Mouse (Mus musculus) cerebellum, adult 11-12 months (tissue): ENCODE results near the gene Cyp19a1.

Source experiments
- DNase-seq: peaks from one replicate; pipeline ENCODE4 v3.0.0; 2022

Gene Cyp19a1

DNA sequence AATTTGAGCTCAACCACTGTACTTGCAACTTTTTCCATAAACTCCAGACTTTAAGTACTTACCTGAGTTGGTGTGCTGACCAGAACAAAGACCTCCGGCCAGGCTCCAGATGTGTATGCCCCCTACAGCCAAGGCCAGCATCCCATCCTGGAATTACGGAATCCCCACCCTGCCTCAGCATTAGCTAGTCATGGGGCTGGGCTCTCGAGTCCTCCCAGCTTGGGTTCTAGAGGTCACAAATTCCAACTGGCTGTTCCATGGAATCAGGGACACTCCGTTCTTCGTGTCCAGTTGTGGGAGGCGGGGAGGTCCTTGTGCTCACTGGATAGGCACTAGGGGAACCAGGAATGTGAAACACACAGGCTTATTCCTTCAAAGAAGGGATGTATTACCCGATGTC lies at the start of gene Cyp19a1:
Gene Cyp19a1, minus strand, starts transcription at position 101 of the 400 bp plus-strand sequence.
- no peak for DNase-seq

GRCm38 (mm10) chr9:54316363-54316762 lies 48.5 kb upstream of the Cyp19a1 start:
- no peak for DNase-seq

DNA sequence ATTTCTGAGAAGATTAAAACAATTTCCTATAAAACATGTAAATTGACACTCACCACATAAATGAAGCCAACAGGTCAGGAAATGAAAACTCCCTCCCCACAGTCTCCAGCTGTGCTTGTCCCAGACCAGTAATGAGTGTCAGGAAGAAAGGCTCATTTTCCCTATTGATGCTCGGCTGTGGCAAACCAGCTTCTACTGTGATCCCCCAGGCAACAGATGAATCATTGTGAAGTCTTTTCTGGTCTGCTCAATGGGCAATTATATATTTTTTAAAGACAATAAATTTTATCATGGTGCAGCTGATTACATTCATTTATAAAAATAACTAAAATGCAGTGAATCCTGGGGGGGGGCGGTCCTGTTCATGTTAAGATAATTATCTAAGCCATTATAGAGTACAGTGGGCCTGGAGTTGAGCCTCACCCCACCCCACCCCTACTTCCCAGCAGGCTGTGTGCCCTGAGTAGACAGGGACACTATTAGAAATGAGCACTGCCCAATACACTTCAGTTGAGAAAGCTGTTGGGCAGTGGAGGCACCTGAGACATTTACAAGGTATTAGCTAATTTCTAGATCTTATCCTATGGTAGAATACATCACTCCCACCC lies 40.9 kb upstream of the Cyp19a1 start:
- DNase-seq = no peak

DNA sequence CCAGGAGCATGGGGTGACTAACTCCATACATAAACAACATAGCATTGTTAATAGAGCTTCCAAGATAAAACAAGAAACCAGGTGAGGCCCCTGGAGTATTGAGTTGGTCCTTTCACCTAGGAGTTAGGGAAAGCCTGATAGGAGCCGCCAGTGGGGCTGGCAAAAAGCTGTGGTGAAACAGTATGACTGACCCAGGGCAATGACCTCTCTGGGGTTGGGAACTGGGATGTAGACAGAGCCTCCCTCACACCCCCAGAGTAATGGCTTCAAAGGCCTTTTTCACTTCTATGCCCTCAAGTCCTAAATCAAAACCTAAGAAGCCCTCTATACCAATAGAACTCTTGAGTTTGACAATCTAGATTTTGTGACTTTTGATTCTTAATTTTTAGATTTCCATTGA lies 40.3 kb upstream of the Cyp19a1 start:
- DNase-seq = no peak

DNA sequence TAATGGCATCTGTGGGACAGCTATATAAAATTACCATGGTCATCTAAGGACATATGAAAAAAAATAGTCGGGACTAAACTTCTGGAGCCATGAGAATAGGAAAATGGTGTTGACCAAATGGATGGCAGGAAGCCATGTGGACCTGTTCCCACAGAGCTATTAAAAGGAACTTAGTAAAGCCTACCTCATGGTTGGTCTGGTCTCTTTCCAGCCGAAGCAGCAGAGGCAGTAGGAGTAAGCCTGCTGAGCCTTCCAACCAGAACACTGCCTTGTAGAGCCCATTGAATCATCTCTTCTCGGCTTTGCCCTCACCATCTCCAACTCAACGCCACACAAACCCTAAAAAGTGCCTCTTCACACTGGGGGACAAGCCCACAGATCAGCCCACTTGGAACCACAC lies 33.3 kb upstream of the Cyp19a1 start:
- DNase-seq = no peak

DNA sequence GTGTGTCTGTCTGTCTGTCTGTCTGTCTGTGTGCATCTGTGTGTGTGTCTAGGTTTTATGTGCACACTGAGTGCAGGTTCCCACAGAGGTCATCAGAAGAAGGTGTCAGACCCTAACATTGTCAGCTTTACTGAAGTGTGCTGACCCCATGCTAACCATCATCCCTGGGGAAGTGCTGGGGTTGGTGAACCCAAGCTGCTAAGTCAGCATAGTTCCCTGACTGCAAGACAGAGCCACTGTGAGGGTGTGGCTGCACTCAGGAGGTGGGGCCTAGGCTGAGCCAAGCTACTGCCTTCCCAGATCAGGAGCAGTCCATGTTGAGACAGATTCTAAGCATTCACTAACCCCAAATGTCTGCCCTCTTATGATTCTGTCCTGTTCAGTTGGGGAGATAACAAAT lies 31.9 kb upstream of the Cyp19a1 start:
- DNase-seq = no peak

DNA sequence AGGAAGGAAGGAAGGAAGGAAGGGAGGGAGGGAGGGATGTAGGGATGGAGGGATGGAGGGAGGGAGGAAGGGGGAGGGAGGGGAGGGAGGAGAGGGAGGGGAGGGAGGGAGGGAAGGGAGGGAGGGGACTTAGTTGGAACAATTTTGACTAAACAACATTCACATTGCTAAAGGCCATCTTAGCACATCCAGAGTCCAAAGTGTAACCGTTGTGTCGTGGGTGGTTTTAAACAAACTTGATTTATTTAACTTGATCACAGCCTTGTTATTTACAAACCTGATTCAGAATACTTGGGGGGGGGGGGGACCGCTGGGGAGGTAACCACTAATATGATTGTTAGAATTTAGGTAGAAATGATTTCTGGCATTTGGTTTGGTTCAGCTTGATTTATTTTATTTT lies 31.5 kb upstream of the Cyp19a1 start:
- no peak for DNase-seq

GRCm38 (mm10) chr9:54287804-54288203 lies 19.9 kb upstream of the Cyp19a1 start:
- DNase-seq = no peak

DNA sequence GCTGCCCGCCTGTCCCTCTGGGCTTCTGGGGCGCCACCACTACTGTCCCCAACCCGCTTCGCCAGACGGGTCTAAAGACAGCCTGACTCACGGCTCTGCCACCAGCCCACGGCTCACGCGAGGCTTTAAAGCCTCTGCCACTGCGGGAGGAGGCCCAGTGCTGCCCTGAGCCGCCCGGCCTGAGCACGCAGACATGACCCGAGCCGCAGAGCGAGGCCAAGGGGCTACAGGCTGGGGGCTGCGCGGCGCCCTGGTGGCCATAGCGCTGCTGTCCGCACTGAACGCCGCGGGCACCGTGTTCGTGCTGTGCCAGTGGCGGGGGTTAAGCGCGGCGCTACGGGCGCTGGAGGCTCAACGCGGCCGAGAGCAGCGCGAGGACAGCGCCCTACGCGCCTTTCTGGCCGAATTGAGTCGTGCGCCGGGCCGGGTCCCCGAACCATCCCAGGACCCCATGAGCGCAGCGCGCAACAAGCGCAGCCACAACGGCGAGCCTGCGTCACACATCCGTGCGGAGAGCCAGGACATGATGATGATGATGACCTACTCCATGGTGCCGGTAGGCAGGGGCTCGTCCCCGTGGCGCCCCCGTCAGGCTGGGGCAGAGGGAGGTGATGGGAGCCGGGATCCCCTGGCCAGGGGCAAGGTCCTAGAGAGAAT lies 18.5 kb upstream of the Cyp19a1 start, which contains the start of gene Gldn:
Gene Gldn, plus strand, starts transcription at position 156 of the 657 bp plus-strand sequence.
- no peak for DNase-seq

DNA sequence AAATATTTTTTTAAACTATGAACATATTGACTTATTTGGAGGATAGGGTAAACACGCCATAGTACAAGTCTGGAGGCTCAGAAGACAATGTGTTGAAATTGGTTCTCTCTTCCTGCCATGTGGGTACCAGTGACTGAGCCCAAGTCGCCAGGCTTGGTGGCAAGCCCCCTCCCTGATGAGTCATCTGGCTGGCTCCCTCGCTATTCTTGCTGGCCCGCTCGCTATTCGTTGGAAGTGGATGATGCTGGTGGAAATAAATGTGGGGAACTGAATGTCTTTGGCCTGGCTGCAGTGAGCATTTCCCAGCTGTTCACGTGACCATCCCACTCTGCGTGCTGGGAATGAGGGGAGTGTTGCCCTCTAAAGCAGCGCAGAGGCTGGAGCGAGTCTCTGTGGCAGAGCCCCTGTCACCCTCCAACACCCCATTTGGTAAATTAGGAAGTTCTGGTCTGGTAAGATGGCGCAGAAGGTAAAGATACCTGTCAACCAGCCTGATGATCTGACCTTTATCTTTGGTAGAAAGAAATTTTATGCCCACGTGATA lies 11.2 kb upstream of the Cyp19a1 start:
- no peak for DNase-seq

DNA sequence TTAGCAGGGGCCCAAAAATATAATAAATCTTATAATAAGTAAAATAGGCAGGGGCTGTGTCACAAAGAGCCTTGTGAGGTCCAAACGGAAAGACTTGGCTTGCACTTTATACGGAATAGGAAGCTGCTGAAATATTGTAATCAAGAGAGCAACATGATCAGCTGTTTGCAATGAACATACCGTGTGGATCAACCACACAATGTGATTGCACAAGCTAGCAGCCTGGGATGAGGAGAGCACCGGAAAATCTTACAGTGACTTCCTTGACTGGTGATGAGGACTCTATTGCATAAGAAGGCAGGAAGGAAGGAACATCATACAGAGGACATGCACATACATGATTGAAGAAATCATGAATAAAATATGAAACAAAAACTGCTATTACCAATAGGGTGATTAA lies 7.4 kb upstream of the Cyp19a1 start:
- DNase-seq = no peak

- DNase-seq = no peak
These were observed 3.0 kb upstream of the Cyp19a1 start for GRCm38 (mm10) chr9:54270889-54271288.

DNA sequence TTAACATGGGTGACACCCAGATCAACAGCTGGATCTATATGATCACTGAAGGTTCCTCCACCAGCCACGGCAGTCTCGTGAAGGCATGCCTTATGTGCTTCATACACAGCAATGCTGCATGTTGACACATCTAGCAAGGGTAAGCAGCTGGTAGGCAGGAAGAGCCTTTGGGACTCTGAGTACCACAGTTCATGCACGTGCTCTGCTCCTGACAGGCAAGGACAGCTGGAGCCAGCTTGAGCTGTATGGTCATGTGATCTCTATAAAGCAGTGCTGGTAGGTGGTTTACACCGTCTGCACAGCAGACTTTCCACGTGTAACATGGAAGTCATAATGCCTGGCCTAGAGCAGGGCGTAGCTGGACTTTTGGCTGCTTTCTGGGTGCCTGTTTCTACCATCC lies 2.1 kb upstream of the Cyp19a1 start:
- DNase-seq = no peak

DNA sequence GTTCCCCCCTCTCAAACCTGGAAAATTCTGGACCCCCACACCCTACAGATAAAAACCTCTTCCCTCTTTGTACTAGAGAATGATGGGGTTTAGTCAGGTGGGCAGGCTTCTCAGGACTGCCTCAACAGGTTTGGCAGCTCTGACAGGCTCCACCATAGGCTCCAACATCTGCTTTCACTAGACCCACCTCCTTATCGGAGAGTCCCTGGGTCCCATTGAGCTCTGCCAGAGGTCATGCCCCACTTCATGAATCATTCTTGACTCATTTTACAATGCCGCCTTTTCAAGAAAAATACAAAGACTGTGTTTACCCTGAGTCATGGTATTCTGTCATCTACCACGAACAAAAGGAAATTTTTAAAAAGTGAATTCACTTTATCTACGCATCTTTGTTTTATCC lies 3.2 kb downstream of the Cyp19a1 start:
- no peak for DNase-seq

- no peak for DNase-seq
These were observed 22.8 kb downstream of the Cyp19a1 start for GRCm38 (mm10) chr9:54244869-54245665.

DNA sequence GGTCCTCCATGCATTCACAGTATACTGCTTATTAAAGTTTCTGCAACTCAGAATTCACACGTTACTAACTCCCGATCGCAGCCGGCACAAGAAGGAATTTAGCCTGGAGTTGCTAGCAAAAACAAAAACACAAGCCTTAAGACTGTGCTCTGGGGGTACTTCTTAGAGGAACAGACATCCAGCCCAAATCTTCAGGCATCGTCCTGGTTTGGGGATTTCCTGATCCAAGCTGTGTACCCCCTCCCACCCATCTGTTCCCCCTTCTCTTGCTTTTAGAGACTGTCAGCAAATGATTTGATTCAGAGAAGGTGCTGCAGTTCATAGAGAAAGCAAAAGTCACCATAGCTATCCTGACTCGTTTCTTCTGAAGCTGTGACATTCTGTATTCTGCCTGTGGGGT lies 40.3 kb downstream of the Cyp19a1 start:
- no peak for DNase-seq

DNA sequence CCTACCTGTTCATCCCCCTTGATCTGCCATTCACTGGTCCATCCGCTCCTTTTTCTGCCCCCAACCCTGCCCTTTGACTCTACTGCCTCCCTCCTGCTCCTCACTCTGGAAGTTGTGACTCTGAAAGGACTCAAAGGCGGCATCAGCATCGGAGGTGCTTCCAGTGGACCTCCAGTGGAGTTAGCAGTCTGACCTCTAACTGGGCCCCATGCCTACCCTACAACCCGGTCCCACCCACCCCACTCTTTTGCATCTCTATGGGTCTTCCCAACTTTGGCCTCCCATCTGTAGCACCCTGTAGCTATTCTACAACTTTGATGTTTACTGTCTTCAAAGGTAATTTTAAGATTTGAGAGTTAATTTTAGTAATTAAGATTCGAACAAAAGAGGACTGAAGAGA lies 51.4 kb downstream of the Cyp19a1 start:
- DNase-seq = no peak

DNA sequence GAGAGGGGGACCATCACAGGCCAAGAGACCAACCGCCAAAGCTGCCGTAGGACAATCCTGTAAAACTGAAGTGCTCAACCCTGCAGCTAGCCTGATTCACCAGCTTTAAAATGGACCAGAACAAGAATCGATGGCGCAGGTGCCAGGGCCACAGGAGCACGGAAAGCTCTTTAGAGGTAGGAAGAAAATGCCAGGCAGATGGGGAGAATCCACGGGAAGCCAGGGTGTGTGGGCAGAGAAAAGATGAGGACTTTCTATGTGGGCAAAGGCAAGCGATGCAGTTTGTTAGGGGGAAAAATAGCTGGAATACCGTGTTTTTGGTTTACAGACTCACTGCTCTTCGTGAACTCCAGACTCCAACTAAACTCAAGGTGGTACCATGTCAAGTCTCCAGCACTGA lies 53.0 kb downstream of the Cyp19a1 start:
- DNase-seq = no peak

DNA sequence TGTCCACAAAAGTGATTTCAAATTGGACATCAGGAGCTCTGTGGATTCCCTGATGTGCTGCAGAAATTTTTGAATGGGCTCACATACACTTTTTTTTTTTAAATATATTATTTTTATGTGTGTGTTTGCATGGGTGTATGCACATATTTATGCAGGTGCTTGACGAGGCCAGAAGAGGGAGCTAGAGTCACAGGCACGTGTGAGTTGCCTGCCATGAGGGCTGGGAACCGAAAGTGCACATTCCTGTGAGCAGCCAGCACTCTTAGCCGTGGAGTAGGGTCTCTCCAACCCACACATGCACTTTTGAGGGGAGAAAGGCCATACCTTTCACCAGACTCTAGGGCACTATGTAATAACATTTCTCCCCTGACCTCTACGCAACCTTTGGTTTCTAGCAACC lies 73.1 kb downstream of the Cyp19a1 start:
- no peak for DNase-seq

- no peak for DNase-seq
These were observed 76.5 kb downstream of the Cyp19a1 start for GRCm38 (mm10) chr9:54191435-54191834.

DNA sequence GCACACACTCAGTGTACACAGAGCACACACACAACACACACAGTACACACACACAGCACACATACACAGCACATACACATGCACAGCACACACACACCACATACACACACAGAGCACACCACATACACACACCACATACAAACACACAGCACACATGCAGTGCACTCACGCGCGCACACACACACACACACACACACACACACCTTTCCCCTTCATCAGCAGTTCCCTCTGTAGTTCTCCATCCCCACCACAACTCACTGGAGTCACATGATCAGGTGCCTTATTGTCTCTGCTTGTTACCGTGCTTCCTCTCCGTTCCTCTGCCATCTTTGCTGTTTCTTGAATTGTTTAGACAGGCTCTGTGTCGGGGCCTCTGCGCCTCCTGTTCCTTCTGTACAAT lies 85.4 kb downstream of the Cyp19a1 start:
- no peak for DNase-seq

GRCm38 (mm10) chr9:54181330-54181729 lies 86.6 kb downstream of the Cyp19a1 start:
- no peak for DNase-seq

- no peak for DNase-seq
These were observed 87.7 kb downstream of the Cyp19a1 start for GRCm38 (mm10) chr9:54180216-54180615.

GRCm38 (mm10) chr9:54169489-54169888 lies 98.4 kb downstream of the Cyp19a1 start:
- DNase-seq = no peak
